Mouse (Mus musculus): ENCODE data around the gene Clip2.
A peak's percentile ranks its signal among the peaks of the same experiment; 100 is the strongest.

- TF ChIP-seq CTCF (IDR thresholded peaks at IDR 0.05; ENCODE audit: insufficient read depth, low read length) = 0 out of 2 replicates have a peak, but pooled peaks have one; percentile 11
- no peak for TF ChIP-seq POLR2A (IDR thresholded peaks at IDR 0.05; ENCODE audit: borderline replicate concordance, extremely low read depth, low read depth, low read length)
These were observed 26.1 kb downstream of the Clip2 start for GRCm38 (mm10) chr5:134525971-134526711.
